Mouse (Mus musculus) bone marrow, adult 2 months (tissue): Measurements from ENCODE around the gene Ephb1.

Experiments
- CTCF ChIP-seq: fragments of 200-500 bp; IDR thresholded peaks from 2 replicates; pipeline ENCODE4 v1.5.1; 2011; ENCODE audit warnings: low read length, control low read depth; ENCODE audit not compliant: control insufficient read depth, insufficient read depth
- POLR2A ChIP-seq: fragments of 200-500 bp; IDR thresholded peaks from 2 replicates; pipeline ENCODE4 v1.6.1; 2011; ENCODE audit warnings: low read depth, mild to moderate bottlenecking, control low read depth, low read length, borderline replicate concordance; ENCODE audit not compliant: control insufficient read depth

DNA sequence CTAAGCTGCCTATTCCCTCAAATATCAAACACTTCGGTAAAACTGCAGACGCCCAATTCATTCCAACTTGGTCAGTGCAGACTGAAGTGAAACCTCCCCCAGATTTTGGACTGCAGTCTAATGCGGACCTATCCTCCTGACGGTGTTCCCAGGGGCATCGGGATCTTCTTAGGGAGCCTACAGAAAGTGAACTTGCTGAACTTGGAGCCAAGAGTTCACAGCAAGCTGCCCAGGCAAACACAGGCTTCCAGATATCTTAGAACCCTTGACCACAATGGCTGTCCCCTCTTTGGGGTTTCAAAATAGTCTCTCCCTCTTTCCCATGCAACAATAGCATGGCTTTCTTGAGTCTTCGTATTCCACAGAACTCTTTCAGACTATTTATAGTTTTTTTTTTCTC, 3.8 kb downstream of the Ephb1 start:
- TF ChIP-seq CTCF (no peak), POLR2A (no peak)
